Mouse (Mus musculus): Measurements from ENCODE around the gene Zbtb22. TPM values are rescaled to one million over a fixed set of nuclear protein-coding genes. Genes with fewer than 3 reads are reported as not detected.
A peak's percentile ranks its signal among the peaks of the same experiment; 100 is the strongest.
"Not testable (repeated sequence)": the region's sequence is repeated elsewhere in the genome, so short reads cannot be mapped to it uniquely, and the experiment has no call there.

Gene Zbtb22
- polyA plus RNA-seq, 1 experiment from 2014 or later, result 13.6 TPM

DNA sequence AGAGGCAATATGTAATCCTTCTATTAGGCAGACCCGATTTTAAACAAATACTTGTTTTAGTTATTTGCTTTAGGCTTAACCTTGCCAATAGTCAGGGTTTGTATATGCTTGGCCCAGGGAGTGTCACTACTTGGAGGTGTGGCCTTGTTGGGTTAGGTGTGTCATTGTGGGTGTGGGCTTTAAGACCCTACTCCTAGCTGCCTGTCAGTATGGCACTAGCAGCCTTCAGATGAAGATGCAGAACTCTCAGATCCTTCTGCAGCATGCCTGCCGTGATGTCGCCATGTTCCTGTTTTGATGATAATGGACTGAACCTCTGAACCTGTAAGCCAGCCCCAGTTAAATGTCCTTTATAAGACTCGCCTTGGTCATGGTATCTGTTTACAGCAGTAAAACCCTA lies 22.7 kb upstream of the Zbtb22 start:
- ATAC-seq; H3K4me2 ChIP-seq; H3K27ac ChIP-seq; H3K4me3 ChIP-seq; H3K9me3 ChIP-seq (replicated peaks); H3K36me3 ChIP-seq; H3K27me3 ChIP-seq (replicated peaks); H3K9ac ChIP-seq: not testable (repeated sequence)
- WGBS (ENCODE audit: insufficient replicate concordance), result 66% methylated on average over 4 of the region's 4 CpGs
- peaks cover 27% of the 10 kb centered on the region for H3K4me1 ChIP-seq

DNA sequence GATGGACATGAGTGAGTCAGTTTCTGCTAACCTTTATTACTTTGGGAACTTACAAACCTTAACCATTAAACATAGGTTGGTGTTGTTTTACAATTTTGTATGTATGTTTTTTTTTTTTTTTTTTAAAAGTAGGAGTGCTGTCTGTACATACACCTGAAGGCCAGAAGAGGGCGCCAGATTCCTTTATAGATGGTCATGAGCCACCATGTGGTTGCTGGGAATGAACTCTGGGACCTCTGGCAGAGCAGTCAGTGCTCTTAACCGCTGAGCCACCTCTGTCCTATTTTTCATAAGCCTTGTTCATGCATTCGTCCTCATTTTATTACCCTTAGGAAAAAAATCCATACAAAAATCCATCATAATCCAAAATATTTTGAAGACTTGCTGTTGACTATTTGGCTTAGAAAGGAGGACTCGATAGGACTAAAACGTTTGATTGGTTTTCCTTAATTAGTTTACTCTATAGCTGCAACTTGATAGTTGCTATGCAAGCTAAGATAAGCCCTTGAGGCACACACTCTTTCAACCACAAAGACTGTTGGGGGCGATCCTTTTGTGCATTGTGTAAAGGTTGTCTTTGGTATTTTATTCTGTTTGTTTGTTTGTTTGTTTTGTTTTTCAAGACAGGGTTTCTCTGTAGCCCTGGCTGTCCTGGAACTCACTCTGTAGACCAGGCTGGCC lies 18.4 kb upstream of the Zbtb22 start:
- no peak overlapping the region for H3K4me2 ChIP-seq
- WGBS (ENCODE audit: insufficient replicate concordance), result 14% methylated on average over 6 of the region's 6 CpGs
- no peak for ATAC-seq
- H3K9me3 ChIP-seq (replicated peaks), result no peaks in the 10 kb centered on the region
- no peaks in the 10 kb centered on the region for H3K27me3 ChIP-seq (replicated peaks)
- no peak overlapping the region for H3K9ac ChIP-seq
- peaks cover 52% of the 10 kb centered on the region for H3K4me1 ChIP-seq
- H3K4me3 ChIP-seq, result no peak overlapping the region
- H3K36me3 ChIP-seq, result no peaks in the 10 kb centered on the region
- H3K27ac ChIP-seq, result peak overlapping the region; percentile 52

DNA sequence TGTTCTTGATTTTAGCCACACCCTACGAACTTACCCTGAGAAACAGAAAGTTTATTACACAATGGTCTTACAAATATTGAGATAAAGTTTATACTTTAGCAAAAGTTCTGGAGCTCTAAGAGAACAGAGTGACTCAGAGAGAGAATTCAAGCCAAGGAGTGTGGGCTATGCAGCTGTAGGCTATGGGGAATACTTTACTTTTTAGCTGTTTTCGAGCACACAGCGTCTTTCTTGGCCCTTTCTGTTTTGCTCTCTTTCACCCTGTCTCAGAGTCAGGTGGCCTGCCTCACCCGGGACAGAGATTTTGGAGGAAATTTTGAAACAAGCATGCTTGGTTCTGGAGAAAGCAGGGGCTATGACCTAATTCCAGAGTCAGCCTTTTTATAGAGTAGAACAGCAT lies 17.5 kb upstream of the Zbtb22 start:
- not testable (repeated sequence) for H3K4me3 ChIP-seq; H3K9ac ChIP-seq; H3K4me2 ChIP-seq; H3K36me3 ChIP-seq; H3K9me3 ChIP-seq (replicated peaks); ATAC-seq; H3K27me3 ChIP-seq (replicated peaks)
- Histone ChIP-seq H3K4me1 (peaks cover 61% of the 10 kb centered on the region), H3K27ac (peak overlapping the region; percentile 91)
- WGBS (ENCODE audit: insufficient replicate concordance), result 72% methylated on average over 4 of the region's 4 CpGs

DNA sequence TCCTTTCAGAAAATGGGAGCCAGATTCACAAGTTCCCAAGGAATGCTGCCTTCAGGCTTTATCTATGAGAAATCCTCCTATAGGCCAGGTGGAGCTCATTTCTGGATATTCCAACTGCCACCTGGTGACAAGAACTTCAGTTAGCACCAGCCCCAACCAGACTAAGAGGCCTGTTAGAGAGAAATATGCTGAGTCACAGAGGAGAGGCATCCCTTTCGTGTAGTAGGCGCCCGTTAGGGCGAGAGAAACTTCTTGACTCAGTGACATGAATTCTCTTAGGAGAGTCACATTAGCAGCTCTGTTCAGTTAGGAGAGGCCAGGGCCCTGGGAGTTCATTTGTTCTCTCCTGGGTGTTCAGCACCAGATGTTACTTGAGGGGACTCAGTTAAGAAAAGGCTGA lies 16.1 kb upstream of the Zbtb22 start:
- H3K9me3 ChIP-seq (replicated peaks), result no peaks in the 10 kb centered on the region
- no peaks in the 10 kb centered on the region for H3K27me3 ChIP-seq (replicated peaks)
- ATAC-seq, result peak; percentile 80
- 20% methylated on average over 4 of the region's 4 CpGs for WGBS (ENCODE audit: insufficient replicate concordance)
- H3K4me2 ChIP-seq, result peak overlapping the region; percentile 35
- H3K4me1 ChIP-seq, result peaks cover 75% of the 10 kb centered on the region
- H3K36me3 ChIP-seq, result no peaks in the 10 kb centered on the region
- H3K9ac ChIP-seq, result peak overlapping the region; percentile 46
- H3K27ac ChIP-seq, result peak overlapping the region; percentile 91
- no peak overlapping the region for H3K4me3 ChIP-seq

- Histone ChIP-seq H3K27ac (peak overlapping the region; percentile 91), H3K36me3 (no peaks in the 10 kb centered on the region), H3K4me1 (peaks cover 81% of the 10 kb centered on the region), H3K9ac (peak overlapping the region; percentile 46), H3K9me3 (replicated peaks) (no peaks in the 10 kb centered on the region), H3K4me2 (peak overlapping the region; percentile 35), H3K27me3 (replicated peaks) (no peaks in the 10 kb centered on the region), H3K4me3 (no peak overlapping the region)
- WGBS (ENCODE audit: insufficient replicate concordance), result 58% methylated on average over 7 of the region's 7 CpGs
- peak; percentile 35 for ATAC-seq
These were observed 15.3 kb upstream of the Zbtb22 start for GRCm38 (mm10) chr17:33900281-33900988.

DNA sequence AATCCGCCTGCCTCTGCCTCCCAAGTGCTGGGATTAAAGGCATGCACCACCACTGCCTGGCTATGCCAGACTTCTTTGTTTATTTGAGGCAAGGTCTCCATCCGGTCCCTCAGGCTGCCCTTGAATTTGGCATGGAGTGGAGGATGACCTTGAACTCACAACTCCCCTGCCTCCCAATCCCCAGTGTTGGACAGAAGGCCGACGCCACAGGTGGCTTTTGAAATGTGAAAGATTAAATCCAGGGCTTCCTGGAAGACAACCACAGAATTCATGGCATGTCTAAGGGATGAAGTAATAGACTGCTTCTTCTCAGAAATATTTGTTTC lies 14.8 kb upstream of the Zbtb22 start:
- 78% methylated on average over 4 of the region's 4 CpGs for WGBS (ENCODE audit: insufficient replicate concordance)
- no peak for ATAC-seq
- H3K27me3 ChIP-seq (replicated peaks), result no peaks in the 10 kb centered on the region
- H3K4me2 ChIP-seq, result no peak overlapping the region
- H3K9me3 ChIP-seq (replicated peaks), result no peaks in the 10 kb centered on the region
- H3K36me3 ChIP-seq, result no peaks in the 10 kb centered on the region
- H3K27ac ChIP-seq, result peak overlapping the region; percentile 91
- peaks cover 81% of the 10 kb centered on the region for H3K4me1 ChIP-seq
- no peak overlapping the region for H3K4me3 ChIP-seq
- H3K9ac ChIP-seq, result no peak overlapping the region

GRCm38 (mm10) chr17:33901653-33902052 lies 14.1 kb upstream of the Zbtb22 start:
- Histone ChIP-seq H3K27me3 (replicated peaks) (no peaks in the 10 kb centered on the region), H3K27ac (peak overlapping the region; percentile 59), H3K4me3 (no peak overlapping the region), H3K4me2 (no peak overlapping the region), H3K9ac (no peak overlapping the region), H3K9me3 (replicated peaks) (no peaks in the 10 kb centered on the region), H3K36me3 (no peaks in the 10 kb centered on the region), H3K4me1 (peaks cover 81% of the 10 kb centered on the region)
- 67% methylated on average over 4 of the region's 4 CpGs for WGBS (ENCODE audit: insufficient replicate concordance)
- ATAC-seq, result no peak

DNA sequence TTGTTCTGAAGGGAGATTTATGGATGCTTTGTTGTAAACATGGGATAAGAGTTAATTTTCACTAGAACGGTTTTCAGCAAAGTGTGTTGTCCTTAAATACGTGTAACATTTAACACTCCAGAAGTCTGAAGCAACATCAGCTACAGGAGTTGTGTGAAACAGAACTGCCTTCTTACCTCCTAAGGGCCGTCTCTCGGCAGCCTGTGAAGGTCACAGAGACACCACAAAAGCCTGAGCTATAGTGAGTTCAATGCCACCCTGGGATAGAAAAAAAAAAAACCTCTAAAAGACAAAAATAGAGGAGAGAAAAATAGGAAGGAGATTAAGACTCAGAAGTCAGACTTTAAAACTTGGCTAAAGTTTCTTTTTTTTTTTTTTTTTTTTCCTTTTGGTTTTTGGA lies 13.6 kb upstream of the Zbtb22 start:
- H3K4me3 ChIP-seq, result no peak overlapping the region
- H3K9me3 ChIP-seq (replicated peaks), result no peaks in the 10 kb centered on the region
- ATAC-seq, result no peak
- peak overlapping the region; percentile 59 for H3K27ac ChIP-seq
- H3K4me1 ChIP-seq, result peaks cover 81% of the 10 kb centered on the region
- H3K36me3 ChIP-seq, result no peaks in the 10 kb centered on the region
- peak overlapping the region; percentile 37 for H3K4me2 ChIP-seq
- 65% methylated on average over 4 of the region's 4 CpGs for WGBS (ENCODE audit: insufficient replicate concordance)
- H3K9ac ChIP-seq, result 0 out of 2 replicates have a peak overlapping the region, but pooled peaks have one; percentile 9
- H3K27me3 ChIP-seq (replicated peaks), result no peaks in the 10 kb centered on the region

DNA sequence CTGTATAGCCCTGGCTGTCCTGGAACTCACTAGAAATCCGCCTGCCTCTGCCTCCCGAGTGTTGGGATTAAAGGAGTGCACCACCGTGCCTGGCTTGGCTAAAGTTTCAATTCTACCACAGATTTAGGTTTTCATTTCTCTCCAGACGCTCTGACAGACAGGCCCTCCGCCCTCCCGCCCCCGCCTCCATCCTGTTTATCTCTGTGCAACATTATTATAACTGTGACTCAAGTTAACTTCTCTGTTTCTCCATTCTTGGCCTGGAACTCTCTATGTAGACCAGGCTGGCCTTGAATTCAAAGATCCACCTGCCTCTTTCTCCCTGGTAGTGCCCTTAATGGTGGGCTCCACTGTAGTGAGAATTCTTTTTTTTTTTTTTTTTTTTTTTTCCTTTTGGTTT lies 13.2 kb upstream of the Zbtb22 start:
- Histone ChIP-seq H3K36me3 (no peaks in the 10 kb centered on the region), H3K4me1 (peaks cover 82% of the 10 kb centered on the region), H3K9me3 (replicated peaks) (no peaks in the 10 kb centered on the region), H3K27me3 (replicated peaks) (no peaks in the 10 kb centered on the region), H3K9ac (no peak overlapping the region; the same call in 1 of the 2 replicates), H3K4me2 (peak overlapping the region; percentile 37), H3K4me3 (no peak overlapping the region), H3K27ac (peak overlapping the region; percentile 70)
- ATAC-seq, result no peak
- 19% methylated on average over 7 of the region's 7 CpGs for WGBS (ENCODE audit: insufficient replicate concordance)

- not testable (repeated sequence) for H3K9me3 ChIP-seq (replicated peaks); H3K9ac ChIP-seq; ATAC-seq; H3K27me3 ChIP-seq (replicated peaks); H3K36me3 ChIP-seq; H3K4me2 ChIP-seq; H3K4me3 ChIP-seq
- WGBS (ENCODE audit: insufficient replicate concordance), result 61% methylated on average over 6 of the region's 6 CpGs
- Histone ChIP-seq H3K27ac (peak overlapping the region; percentile 70), H3K4me1 (peaks cover 79% of the 10 kb centered on the region)
These were observed 11.6 kb upstream of the Zbtb22 start for GRCm38 (mm10) chr17:33903911-33904651.

GRCm38 (mm10) chr17:33904835-33905234 lies 10.9 kb upstream of the Zbtb22 start, which contains the start of gene Platr17:
Gene Platr17 (plus strand): TSS chr17:33905135.
- Histone ChIP-seq H3K4me1 (peaks cover 72% of the 10 kb centered on the region), H3K27ac (peak within 1 kb of the TSS; percentile 70), H3K4me2 (peak within 1 kb of the TSS; percentile 20; the same call in 1 of the 2 replicates)
- 29% methylated on average over 4 of the region's 4 CpGs for whole genome bisulfite sequencing (ENCODE audit: insufficient replicate concordance)
- H3K36me3 ChIP-seq; H3K27me3 ChIP-seq (replicated peaks); H3K9ac ChIP-seq; H3K4me3 ChIP-seq; H3K9me3 ChIP-seq (replicated peaks); ATAC-seq: not testable (repeated sequence)

All from liver, embryonic 12.5 days (tissue).